Mouse (Mus musculus) spleen, adult 18-20 months (tissue): ENCODE measurements around the gene Lhfpl5.

Experiments used
- DNase-seq, 2 experiments: peaks; one replicate each; pipeline ENCODE4 v3.0.0; 2022; ENCODE audit warnings: mixed read lengths in 2 of 2

Lhfpl5 gene

DNA sequence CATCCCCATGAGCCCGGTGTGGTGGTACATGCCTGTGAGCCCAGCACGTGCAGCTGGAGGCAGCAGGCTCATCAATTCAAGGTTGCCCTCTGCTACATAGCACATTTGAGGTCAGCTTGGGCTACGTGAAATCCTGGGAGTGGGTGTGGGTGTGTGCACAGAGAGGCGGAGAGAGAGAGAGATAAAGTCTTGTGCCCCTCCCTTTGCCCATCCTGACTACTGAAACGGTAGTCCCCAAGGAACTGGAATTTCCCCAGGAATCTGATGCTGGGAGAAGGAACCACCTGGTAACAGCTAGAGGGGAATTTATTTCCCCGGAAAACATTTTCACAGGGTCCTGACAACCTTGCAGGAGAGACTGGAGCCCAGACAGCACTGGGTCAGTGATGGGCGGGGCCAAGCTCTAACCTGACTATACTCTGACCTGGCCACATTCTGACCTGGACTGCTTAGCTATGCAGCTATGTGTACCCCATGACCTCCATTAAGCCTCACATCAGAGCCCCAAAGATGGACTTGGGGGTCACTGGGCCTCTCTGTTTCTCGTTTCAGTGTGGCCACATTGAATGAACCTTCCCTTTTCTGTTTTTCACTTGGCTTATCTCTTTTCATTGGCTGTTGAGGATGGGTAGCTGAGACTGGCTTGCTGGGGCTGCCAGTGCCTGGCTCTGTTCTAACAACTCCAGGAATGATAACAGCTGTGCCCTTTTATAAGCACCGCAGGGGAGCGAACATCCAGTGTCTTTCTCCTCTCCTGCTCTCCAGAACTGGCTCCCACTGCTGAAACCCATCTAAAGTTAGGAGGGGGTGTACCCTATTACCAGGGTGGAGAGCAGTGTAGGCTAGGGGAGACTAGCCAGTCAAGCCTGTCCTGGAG is 53.0 kb downstream of the Lhfpl5 start:
- DNase-seq = no peak

- DNase-seq = no peak
Observed at GRCm38 (mm10) chr17:28629125-28629524, 53.7 kb downstream of the Lhfpl5 start.
